Mouse (Mus musculus): ENCODE measurements at regions not wholly inside any gene's neighbourhood (a gene's known extent, or its start where the extent isn't known, plus 50 kb on each side); places are given as distances from the start of the nearest gene placed in this dataset.

DNA sequence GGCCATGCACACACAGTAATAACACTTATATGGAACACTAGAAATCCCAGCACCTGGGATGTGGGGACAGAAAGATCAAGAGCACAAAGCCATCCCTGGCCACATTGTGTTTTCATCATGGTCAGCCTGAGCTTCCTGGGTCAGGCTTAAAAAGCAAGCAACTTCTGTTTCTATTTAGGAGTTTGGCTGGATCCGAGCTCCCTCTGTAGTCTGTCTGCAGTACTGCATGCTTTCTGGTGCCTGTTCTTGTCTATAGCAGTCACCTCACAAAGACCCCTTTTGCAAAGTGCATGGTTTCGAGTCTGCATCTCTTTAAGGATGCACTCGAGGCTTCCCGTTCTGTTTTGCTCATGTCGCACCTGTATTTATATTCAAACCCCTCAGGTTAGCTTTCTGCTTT lies 73.4 kb upstream of the Gm14444 start:
- Histone ChIP-seq H3K36me3 (no peaks in the 10 kb centered on the region), H3K4me2 (replicated peaks) (no peak overlapping the region), H3K4me3 (no peak overlapping the region), H3K9ac (replicated peaks) (no peak overlapping the region), H3K27ac (replicated peaks) (no peak overlapping the region), H3K27me3 (no peaks in the 10 kb centered on the region), H3K4me1 (no peaks in the 10 kb centered on the region), H3K9me3 (no peaks in the 10 kb centered on the region)
- 35% methylated on average over 5 of the region's 5 CpGs for WGBS
- no peak for ATAC-seq (ENCODE audit: low FRiP score, low read depth)

DNA sequence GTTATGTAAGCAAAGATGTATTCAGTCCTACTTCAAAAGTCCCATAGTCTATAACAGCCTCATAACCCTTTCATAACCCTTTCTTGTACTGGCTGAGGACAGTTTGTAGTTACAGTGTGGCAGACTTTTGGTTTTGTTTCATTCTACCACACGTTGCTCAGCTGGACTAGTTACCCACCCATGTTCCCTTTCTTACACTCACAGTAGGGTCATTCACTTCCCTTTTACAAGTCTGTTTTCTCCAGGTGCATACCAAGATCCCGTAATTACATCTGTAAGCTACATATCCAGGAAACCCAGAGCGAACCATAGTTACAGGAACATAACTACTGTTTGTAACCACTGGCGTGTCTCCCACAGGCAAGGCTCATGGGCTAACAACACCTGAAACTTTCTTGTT lies 72.1 kb upstream of the Gm14444 start:
- H3K4me1 ChIP-seq, result no peaks in the 10 kb centered on the region
- no peaks in the 10 kb centered on the region for H3K9me3 ChIP-seq
- ATAC-seq (ENCODE audit: low FRiP score, low read depth), result no peak
- H3K4me3 ChIP-seq, result no peak overlapping the region
- H3K9ac ChIP-seq (replicated peaks), result no peak overlapping the region
- H3K27ac ChIP-seq (replicated peaks), result no peak overlapping the region
- H3K36me3 ChIP-seq, result no peaks in the 10 kb centered on the region
- no peaks in the 10 kb centered on the region for H3K27me3 ChIP-seq
- 89% methylated on average over 4 of the region's 4 CpGs for WGBS
- H3K4me2 ChIP-seq (replicated peaks), result no peak overlapping the region

DNA sequence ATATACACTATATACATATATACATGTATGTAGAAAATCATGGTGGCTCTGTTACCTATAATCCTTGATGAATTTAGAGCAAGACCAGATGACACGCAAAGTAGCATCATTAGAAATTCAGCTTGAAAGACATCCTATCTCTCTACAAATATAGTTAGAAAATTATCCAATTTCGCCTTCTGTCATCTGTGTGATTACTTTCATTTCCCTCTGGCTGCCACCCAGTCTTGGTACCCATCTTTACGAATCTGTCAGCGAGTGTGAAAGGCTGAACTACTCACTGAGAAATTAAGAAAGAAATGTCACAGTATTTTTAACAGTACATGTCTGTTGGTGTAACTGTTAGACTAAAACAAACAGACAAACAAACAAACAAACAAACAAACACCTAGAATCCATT lies 67.8 kb upstream of the Gm14444 start:
- 93% methylated on average over 4 of the region's 4 CpGs for WGBS
- no peaks in the 10 kb centered on the region for H3K4me1 ChIP-seq
- H3K4me2 ChIP-seq (replicated peaks), result no peak overlapping the region
- H3K4me3 ChIP-seq, result no peak overlapping the region
- no peak overlapping the region for H3K9ac ChIP-seq (replicated peaks)
- ATAC-seq (ENCODE audit: low FRiP score, low read depth), result no peak
- no peaks in the 10 kb centered on the region for H3K27me3 ChIP-seq
- H3K27ac ChIP-seq (replicated peaks), result no peak overlapping the region
- no peaks in the 10 kb centered on the region for H3K9me3 ChIP-seq
- no peaks in the 10 kb centered on the region for H3K36me3 ChIP-seq

DNA sequence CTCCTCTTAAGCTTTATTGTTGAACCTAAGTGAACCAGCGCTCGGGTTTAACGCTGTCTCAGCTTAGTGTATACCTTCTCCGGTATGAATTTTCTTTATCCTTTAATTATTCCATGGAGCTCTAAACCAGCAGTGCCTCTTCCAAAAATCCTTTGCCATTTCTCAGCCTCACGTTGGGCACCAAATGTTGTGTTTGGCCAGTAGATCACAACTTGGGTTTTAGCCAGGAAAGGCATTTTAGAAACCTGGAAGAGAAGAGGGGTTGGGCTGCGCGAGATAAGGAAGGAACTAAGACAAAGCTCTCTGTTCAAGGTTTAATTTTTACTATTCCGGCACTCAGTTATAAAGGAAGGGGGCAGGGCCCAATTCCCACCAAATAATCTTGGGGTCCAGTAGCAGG lies 61.9 kb upstream of the Gm14444 start:
- no peak for ATAC-seq (ENCODE audit: low FRiP score, low read depth)
- H3K9me3 ChIP-seq, result no peaks in the 10 kb centered on the region
- no peaks in the 10 kb centered on the region for H3K4me1 ChIP-seq
- H3K27ac ChIP-seq (replicated peaks), result no peak overlapping the region
- no peaks in the 10 kb centered on the region for H3K27me3 ChIP-seq
- no peaks in the 10 kb centered on the region for H3K36me3 ChIP-seq
- H3K9ac ChIP-seq (replicated peaks), result no peak overlapping the region
- WGBS, result 85% methylated on average over 8 of the region's 8 CpGs
- H3K4me3 ChIP-seq, result no peak overlapping the region
- no peak overlapping the region for H3K4me2 ChIP-seq (replicated peaks)
